Mouse (Mus musculus) lung, adult 18-20 months (tissue): ENCODE results near the gene Wwp2.

Source experiments
- DNase-seq, 2 experiments: peaks; one replicate each; pipeline ENCODE4 v3.0.0; 2022; ENCODE audit warnings: mixed read lengths in 2 of 2

Wwp2 gene

GRCm38 (mm10) chr8:107435962-107436831 lies at the start of gene Wwp2:
Gene Wwp2, plus strand, starts transcription at chr8:107436365.
- DNase-seq = peak; percentile 75 to 78

DNA sequence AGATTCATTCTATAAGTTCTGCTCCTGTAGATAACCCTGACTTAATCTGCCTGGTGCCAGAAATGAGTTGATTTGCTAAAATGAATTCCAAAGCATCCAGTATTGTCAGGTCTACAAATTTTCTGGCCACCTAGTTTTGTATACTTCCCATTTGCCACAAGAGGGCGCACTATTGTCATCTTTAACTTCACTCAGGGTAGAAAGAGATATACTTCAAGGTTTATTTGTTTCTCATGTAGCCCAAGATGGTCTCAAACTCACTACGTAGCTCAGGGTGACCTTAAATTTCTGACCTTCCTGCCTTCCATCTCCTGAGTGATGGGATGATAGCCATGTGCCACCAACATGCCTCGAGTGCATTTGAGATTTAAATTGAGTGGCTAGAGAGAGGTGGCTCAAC lies 49.5 kb upstream of the Wwp2 start:
- no peak for DNase-seq

GRCm38 (mm10) chr8:107387861-107388260 lies 48.3 kb upstream of the Wwp2 start:
- DNase-seq = peak; percentile 28 to 41

- DNase-seq = peak; percentile 18 to 40
These were observed 46.6 kb upstream of the Wwp2 start for GRCm38 (mm10) chr8:107389557-107389956.

GRCm38 (mm10) chr8:107390476-107391135 lies 45.6 kb upstream of the Wwp2 start:
- DNase-seq = no peak

- DNase-seq = no peak
These were observed 45.0 kb upstream of the Wwp2 start for GRCm38 (mm10) chr8:107391136-107391516.

DNA sequence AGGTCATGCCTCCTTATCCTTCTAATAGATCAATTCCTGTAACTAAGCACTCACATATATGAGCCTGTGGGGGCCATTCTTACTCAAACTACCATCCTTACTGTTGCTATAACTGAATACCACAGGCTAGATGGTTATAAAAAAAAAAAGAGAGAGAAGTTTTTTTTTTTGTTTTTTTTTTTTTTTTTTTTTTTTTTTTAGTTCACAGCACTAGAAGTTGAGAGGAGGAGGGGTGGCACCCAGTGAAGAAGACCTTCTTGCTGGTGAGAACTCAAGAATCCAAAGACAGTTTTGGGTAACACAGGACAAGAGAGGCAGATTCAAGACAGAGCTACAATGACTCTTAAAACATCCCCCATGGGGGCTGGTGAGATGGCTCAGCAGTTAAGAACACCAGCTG lies 40.8 kb upstream of the Wwp2 start:
- no peak for DNase-seq

GRCm38 (mm10) chr8:107396106-107396670 lies 40.0 kb upstream of the Wwp2 start:
- no peak for DNase-seq

DNA sequence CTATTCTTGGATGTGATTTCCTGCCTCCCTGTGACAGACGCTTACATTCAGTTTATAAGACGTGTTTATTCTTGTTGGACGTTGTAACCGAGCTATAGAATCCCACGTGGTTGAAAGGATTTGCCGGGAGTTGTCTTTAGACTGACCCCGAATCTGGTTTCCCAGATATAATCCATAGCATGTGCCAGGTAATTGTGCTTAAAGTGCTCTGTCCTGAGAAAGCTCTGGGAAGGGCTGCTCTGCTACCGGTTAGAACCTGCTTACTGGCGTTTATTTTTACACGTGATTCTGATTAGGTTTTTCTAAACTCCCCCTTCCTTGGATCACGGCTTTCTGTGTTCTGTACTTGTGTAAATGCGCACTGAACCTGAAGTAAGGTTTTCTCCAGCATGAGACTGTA lies 38.5 kb upstream of the Wwp2 start:
- DNase-seq = no peak

DNA sequence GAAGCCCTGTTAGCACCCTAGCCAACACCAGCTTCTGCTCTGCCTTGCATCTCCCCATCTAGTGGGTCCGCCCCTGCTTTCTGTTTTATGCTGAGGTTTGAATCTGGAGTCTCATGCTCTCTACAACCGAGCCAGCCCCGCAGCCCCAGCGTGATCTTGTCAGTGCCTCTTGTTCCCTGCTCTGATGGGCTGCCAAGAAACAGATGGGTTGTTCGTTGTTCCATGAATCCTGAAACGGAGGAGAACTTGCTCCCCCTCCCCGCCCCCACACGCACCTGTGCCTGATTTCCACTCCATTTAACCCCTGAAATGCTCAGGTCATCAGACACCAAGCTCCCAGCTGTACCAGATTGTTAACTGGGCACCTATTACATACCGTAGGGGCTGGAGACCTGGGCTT lies 36.7 kb upstream of the Wwp2 start:
- no peak for DNase-seq

DNA sequence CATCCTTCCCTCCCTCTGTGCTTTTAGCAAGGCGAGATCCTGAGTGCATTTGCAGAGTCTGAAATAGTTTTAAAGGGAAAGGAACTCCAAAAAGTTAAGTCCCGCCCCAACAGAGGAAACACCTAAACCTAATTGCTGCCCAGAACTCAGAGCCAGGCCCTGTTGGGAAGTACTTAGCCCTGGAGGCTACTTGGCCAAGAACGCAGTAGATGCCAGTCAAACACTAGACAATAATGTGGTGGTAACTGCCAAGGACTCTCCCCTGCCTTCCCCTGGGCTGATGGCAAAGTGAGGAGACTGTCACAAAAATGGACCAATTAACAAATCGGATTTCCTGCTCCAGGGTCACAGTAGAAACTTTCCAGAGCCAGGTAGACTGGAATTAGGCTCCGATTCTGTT lies 34.3 kb upstream of the Wwp2 start:
- no peak for DNase-seq

GRCm38 (mm10) chr8:107403038-107403781 lies 33.0 kb upstream of the Wwp2 start, which contains the start of gene Nqo1:
Gene Nqo1, minus strand, starts transcription at chr8:107403206.
- peak; percentile 79 to 85 for DNase-seq

GRCm38 (mm10) chr8:107404057-107404456 lies 32.1 kb upstream of the Wwp2 start:
- DNase-seq = no peak

DNA sequence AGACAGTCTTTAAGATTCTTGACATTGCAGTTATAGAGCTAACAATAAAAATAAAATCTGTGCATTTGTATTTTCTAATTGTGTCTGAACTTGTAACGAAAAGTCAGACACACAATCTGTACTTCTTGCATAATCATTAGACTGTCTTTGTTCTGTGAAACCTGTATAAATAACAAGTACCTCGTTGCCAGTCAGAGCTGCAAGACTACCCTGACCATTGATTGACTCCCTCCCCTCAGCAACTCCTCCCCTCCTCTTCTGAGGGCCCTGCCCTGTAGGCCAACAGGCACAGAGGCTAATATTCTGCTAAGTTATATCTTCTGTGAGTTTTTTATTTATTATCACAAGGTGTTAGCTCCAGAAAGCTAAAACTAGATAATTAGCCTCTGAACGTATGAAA lies 30.2 kb upstream of the Wwp2 start:
- DNase-seq = peak in 1 of 2 experiments; percentile 21

- peak in 1 of 2 experiments; percentile 11 for DNase-seq
These were observed 24.8 kb upstream of the Wwp2 start for GRCm38 (mm10) chr8:107411391-107411790.

GRCm38 (mm10) chr8:107412552-107412951 lies 23.6 kb upstream of the Wwp2 start:
- no peak for DNase-seq

DNA sequence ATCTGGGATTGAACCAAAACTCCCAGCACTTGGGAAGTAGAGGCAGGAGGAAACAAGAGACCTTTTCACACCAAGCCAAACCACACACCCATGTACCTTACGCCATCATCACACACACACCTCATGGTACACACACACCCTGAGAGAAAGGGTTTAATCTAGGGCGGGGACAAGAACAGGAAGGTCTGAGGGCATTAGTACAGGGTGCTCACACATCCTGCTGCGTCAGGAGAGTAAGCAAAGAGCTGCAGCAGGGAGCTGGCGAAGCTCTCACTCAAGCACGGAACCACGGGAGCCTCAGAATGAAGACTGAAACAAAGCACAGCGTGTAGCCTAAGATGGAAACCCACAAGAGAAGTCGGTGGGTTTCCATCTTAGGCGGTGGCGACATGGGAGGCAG lies 22.3 kb upstream of the Wwp2 start:
- no peak for DNase-seq

DNA sequence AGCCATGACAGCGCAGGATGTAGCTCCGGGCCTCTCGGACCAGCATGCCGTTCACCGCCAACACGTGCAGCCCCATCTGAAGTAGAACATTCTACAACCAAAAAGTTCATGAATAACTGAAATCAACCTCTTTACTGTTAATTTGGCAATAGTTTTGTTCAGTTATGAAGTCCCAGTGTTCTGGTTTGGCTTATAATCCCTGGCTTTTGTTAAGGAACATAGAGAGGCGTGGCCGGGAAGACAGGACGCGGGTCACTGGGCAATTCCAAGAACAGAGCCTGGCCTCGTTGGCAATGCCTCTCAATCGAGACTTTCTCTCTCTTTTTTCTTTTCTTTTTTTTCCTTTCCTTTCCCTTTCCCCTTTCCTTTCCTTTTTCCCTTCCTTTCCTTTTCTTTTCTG lies 19.2 kb upstream of the Wwp2 start:
- DNase-seq = no peak

- DNase-seq = no peak
These were observed 12.0 kb upstream of the Wwp2 start for GRCm38 (mm10) chr8:107424176-107424575.

GRCm38 (mm10) chr8:107424597-107425229 lies 11.5 kb upstream of the Wwp2 start, which contains the start of gene Nob1:
Gene Nob1, minus strand, starts transcription at chr8:107425051.
- peak; percentile 95 to 97 for DNase-seq

DNA sequence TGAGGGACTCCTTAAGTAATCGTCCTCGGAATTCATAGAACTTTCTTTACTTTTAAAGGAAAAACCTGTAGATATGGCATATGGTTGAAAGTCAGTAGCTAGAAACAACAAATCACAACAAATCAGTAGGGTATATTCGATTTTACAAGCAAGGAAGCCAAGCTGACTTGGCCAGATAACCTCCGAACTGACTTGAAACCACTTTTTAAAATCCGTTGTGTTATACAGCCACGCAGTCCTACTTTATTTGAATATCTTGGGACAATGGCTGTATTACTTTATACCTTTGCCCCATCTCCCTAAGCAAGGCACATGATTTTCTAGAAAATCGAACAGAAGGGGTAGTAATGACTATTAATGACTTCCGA lies 11.0 kb upstream of the Wwp2 start:
- no peak for DNase-seq

DNA sequence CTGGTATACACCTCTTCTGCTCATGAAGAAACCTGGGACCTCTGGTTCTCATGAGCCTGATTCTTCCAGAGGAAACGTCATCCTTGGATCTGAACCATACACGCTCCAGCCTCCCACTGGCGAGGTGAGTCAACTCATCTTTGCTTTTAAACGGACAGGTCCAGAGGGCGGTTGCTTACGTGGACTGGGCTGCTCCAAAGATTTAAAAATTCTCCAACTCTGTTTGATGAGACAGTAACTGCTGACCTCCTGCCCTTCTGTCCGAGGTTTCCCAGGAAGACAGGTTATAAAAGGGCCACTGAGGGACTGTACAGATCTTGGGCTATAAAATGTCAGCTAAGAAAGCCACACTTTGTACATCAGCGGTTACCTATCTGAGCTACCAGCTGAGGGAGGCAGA lies 5.3 kb upstream of the Wwp2 start:
- DNase-seq = no peak
